Mouse (Mus musculus) kidney, embryonic 16.5 days (tissue): ENCODE data around the gene Efna2. TPM values are rescaled to one million over a fixed set of nuclear protein-coding genes. Genes with fewer than 3 reads are reported as not detected.

Experiments
- ATAC-seq: fragments of 200-750 bp; cut with Nextera tagmentation; 2 replicates; pipeline ENCODE4 v1.8.0; 2017; ENCODE audit warnings: moderate TSS enrichment; ENCODE audit not compliant: low FRiP score, low TSS enrichment
- H3K27ac ChIP-seq: fragments of 300-500 bp; sonication (generic); 2 replicates; pipeline ENCODE4 v1.5.1; 2014; ENCODE audit warnings: low read length
- H3K27me3 ChIP-seq: fragments of 300-500 bp; sonication (generic); 2 replicates; pipeline ENCODE4 v1.6.1; 2014; ENCODE audit warnings: low read length, control low read depth, mixed read lengths; ENCODE audit not compliant: insufficient read depth
- H3K36me3 ChIP-seq: fragments of 300-500 bp; sonication (generic); 2 replicates; pipeline ENCODE4 v1.6.1; 2014; ENCODE audit warnings: low read length, control low read depth, mixed read lengths; ENCODE audit not compliant: insufficient read depth
- H3K4me1 ChIP-seq: fragments of 300-500 bp; sonication (generic); 2 replicates; pipeline ENCODE4 v1.6.1; 2014; ENCODE audit warnings: low read length, control low read depth, mixed read lengths; ENCODE audit not compliant: insufficient read depth
- H3K4me2 ChIP-seq: fragments of 300-500 bp; sonication (generic); replicated peaks from 2 replicates; pipeline ENCODE4 v1.6.1; 2014; ENCODE audit warnings: low read depth, low read length
- H3K4me3 ChIP-seq: fragments of 300-500 bp; sonication (generic); 2 replicates; pipeline ENCODE4 v1.5.1; 2014; ENCODE audit warnings: mild to moderate bottlenecking, low read length
- H3K9ac ChIP-seq: fragments of 300-500 bp; sonication (generic); replicated peaks from 2 replicates; pipeline ENCODE4 v1.6.1; 2014; ENCODE audit warnings: low read length
- H3K9me3 ChIP-seq: fragments of 300-500 bp; sonication (generic); 2 replicates; pipeline ENCODE4 v1.6.1; 2016; ENCODE audit warnings: low read length, control low read depth
- WGBS: fragments of 180-500 bp; shearing (Covaris S2); extraction: QIAGEN DNeasy Blood & Tissue Kit; methylation state at CpG from one replicate; pipeline ENCODE4 v1.1.7; 2014; 5-methylcytosine and 5-hydroxymethylcytosine counted together
- polyA plus RNA-seq: library from polyadenylated mRNA; unstranded; fragments of >200 nt; fragmentation: Nextera tagmentation; extraction: Ambion mirVana; gene quantifications from 2 replicates; pipeline ENCODE4 v1.2.1, GENCODE M21; 2015

The Efna2 gene
- polyA plus RNA-seq, 1 experiment from 2014 or later: 11.0 TPM

DNA sequence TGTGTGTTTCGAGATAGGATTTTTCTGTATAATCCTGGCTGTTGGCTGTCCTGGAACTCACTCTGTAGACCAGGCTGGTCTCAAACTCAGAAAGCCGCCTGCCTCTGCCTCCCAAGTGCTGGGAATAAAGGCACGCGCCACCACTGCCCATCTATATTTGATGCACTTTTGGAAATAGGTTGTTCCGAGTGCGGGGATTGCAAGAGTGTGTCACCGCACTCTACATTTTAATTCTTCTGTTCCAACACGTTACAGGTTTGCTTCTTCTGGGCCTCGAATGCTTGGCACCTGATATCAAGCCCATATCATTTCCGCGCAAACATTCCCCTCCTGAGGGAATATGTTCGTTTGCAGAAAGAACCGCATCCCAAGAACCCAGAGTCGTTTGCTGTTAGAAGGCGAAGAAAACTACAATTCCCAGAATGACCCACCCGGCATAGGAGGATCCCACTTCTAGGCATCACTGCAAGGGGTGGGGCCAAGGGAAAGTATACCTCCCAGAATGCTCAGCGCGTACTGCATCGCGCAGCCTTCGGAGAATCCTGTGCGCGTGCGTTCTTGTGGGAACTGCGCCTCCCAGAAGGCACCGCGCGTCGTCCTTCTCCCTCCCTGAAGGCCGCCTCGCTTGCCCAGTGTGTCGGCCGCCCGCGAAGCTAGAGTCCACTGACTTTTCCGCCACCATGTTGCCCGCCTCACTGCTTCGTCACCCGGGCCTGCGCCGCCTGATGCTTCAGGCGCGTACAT lies 37.3 kb upstream of the Efna2 start:
- H3K4me3 ChIP-seq: peak overlapping the region; percentile 65
- peaks cover 7% of the 10 kb centered on the region for H3K27me3 ChIP-seq
- peak overlapping the region; percentile 89 for H3K27ac ChIP-seq
- ATAC-seq: peak; percentile 89
- peaks cover 34% of the 10 kb centered on the region for H3K36me3 ChIP-seq
- H3K4me1 ChIP-seq: peaks cover 57% of the 10 kb centered on the region
- WGBS: 1% methylated on average over 43 of the region's 43 CpGs
- H3K9me3 ChIP-seq: no peaks in the 10 kb centered on the region
- H3K4me2 ChIP-seq: peak overlapping the region; percentile 85
- peak overlapping the region; percentile 96 for H3K9ac ChIP-seq

- peaks cover 57% of the 10 kb centered on the region for H3K4me1 ChIP-seq
- H3K4me2 ChIP-seq: peak overlapping the region; percentile 85
- H3K9me3 ChIP-seq: no peaks in the 10 kb centered on the region
- H3K27me3 ChIP-seq: 0 out of 2 replicates have a peak, but pooled peaks cover 2% of the 10 kb centered on the region
- H3K4me3 ChIP-seq: peak overlapping the region; percentile 65
- peak overlapping the region; percentile 89 for H3K27ac ChIP-seq
- WGBS: 0% methylated on average over 15 of the region's 15 CpGs
- peaks cover 34% of the 10 kb centered on the region for H3K36me3 ChIP-seq
- H3K9ac ChIP-seq: peak overlapping the region; percentile 96
- peak; percentile 1; the same call in 1 of the 2 replicates for ATAC-seq
These were observed 36.8 kb upstream of the Efna2 start for GRCm38 (mm10) chr10:80142530-80142925.

DNA sequence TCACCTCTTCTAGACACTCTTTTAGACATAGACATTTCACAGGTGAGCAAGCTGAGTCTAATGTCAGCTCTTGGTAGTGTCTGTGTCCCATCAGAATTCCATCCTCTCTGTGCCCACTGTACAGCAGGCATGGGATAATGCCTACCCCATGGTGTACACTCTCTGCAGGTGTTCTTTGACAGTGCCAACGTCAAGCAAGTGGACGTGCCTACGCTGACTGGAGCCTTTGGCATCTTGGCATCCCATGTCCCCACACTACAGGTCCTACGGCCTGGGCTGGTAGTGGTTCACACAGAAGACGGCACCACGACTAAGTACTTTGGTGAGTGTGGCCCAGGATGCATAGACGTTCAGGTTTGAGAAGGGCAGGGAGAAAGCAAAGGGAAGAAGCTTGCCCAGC lies 35.6 kb upstream of the Efna2 start:
- Histone ChIP-seq H3K4me1 (peaks cover 52% of the 10 kb centered on the region), H3K4me3 (0 out of 2 replicates have a peak overlapping the region, but pooled peaks have one; percentile 65), H3K36me3 (peaks cover 34% of the 10 kb centered on the region), H3K9me3 (no peaks in the 10 kb centered on the region), H3K27me3 (0 out of 2 replicates have a peak, but pooled peaks cover 2% of the 10 kb centered on the region), H3K4me2 (peak overlapping the region; percentile 85; the same call in 1 of the 2 replicates), H3K9ac (no peak overlapping the region), H3K27ac (no peak overlapping the region)
- WGBS: 95% methylated on average over 7 of the region's 7 CpGs
- no peak for ATAC-seq

GRCm38 (mm10) chr10:80144159-80144558 lies 35.1 kb upstream of the Efna2 start:
- no peak overlapping the region for H3K4me2 ChIP-seq

DNA sequence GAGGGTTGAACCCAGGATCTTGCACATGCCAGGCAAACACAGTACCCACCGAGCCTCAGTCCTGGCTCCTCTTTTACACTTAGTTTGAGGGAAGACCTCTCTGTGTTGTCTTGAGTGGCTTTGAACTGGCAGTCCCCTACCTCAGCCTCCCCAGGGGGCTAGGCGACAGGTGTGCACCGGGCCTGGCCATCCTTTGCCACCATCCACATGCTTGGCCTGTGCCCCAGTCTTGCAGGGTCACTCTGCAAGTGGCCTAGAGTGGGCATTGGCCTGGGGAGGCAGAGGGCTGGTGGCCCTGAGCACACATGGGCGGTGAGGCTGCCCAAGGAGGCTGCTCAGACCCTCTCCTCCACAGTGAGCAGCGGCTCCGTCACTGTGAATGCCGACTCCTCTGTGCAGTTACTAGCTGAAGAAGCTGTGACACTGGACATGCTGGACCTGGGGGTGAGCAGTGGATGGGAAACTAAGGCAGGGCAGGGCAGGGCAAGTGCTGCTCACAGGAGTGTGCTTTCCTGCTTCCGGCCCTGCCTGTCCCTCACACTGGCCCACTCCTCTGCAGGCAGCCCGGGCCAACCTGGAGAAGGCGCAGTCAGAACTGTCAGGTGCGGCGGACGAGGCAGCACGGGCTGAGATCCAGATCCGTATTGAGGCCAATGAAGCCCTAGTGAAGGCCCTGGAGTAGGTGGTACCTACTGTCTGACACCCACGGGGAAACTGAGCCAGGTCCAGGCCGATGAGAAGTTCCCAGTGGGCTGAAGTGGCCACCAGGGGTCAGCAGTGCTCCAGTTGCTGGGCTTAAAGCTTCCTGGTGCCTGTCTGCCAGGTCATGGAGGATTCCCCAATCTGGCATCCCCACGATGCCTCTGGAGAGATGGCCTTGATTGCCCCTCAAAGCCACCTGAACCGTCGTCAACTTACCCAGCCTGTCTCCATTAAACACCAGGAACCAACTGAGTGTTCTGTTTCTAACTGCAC lies 34.1 kb upstream of the Efna2 start:
- H3K36me3 ChIP-seq: peaks cover 38% of the 10 kb centered on the region
- no peaks in the 10 kb centered on the region for H3K9me3 ChIP-seq
- H3K4me1 ChIP-seq: peaks cover 46% of the 10 kb centered on the region
- 71% methylated on average over 20 of the region's 20 CpGs for WGBS
- no peak overlapping the region for H3K4me2 ChIP-seq
- no peaks in the 10 kb centered on the region for H3K27me3 ChIP-seq
- no peak overlapping the region for H3K27ac ChIP-seq
- 0 out of 2 replicates have a peak overlapping the region, but pooled peaks have one; percentile 1 for H3K4me3 ChIP-seq
- H3K9ac ChIP-seq: no peak overlapping the region
- ATAC-seq: no peak

More at GRCm38 (mm10) chr10:80144159-80144558, 35.1 kb upstream of the Efna2 start:
- H3K36me3 ChIP-seq: peaks cover 34% of the 10 kb centered on the region
- peaks cover 52% of the 10 kb centered on the region for H3K4me1 ChIP-seq
- 91% methylated on average over 12 of the region's 12 CpGs for WGBS
- no peak overlapping the region for H3K9ac ChIP-seq
- no peaks in the 10 kb centered on the region for H3K9me3 ChIP-seq
- no peak for ATAC-seq
- H3K27ac ChIP-seq: no peak overlapping the region
- 0 out of 2 replicates have a peak, but pooled peaks cover 2% of the 10 kb centered on the region for H3K27me3 ChIP-seq
- no peak overlapping the region for H3K4me3 ChIP-seq

DNA sequence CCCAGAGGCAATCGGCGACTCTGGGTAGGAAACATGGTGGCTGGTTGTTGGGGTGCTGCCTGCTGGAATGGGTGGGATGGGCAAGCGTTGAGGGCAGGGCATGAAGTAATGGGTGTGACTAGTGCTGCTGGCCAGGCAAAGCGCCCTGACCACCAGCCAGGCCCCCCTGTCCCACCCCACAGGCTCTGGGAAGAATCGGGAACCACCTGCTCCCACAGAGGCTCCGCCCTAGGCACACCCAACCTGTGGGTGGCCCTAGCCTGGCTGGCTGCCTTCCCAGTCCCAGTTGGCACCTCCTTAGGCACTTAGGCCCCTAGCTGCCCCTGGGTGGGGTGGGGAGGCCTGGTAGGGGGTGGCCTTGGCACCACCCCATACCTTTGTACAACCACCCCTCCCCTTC lies 33.4 kb upstream of the Efna2 start:
- ATAC-seq: no peak
- Histone ChIP-seq H3K4me1 (peaks cover 46% of the 10 kb centered on the region), H3K27ac (0 out of 2 replicates have a peak overlapping the region, but pooled peaks have one; percentile 69), H3K9ac (no peak overlapping the region), H3K9me3 (no peaks in the 10 kb centered on the region), H3K36me3 (peaks cover 39% of the 10 kb centered on the region), H3K27me3 (no peaks in the 10 kb centered on the region), H3K4me3 (no peak overlapping the region), H3K4me2 (no peak overlapping the region)
- WGBS: 84% methylated on average over 6 of the region's 6 CpGs

- H3K9me3 ChIP-seq: no peaks in the 10 kb centered on the region
- H3K4me3 ChIP-seq: no peak overlapping the region
- no peak overlapping the region for H3K4me2 ChIP-seq
- H3K4me1 ChIP-seq: peaks cover 39% of the 10 kb centered on the region
- H3K9ac ChIP-seq: peak overlapping the region; percentile 16; the same call in 1 of the 2 replicates
- no peaks in the 10 kb centered on the region for H3K27me3 ChIP-seq
- no peak for ATAC-seq
- H3K36me3 ChIP-seq: peaks cover 42% of the 10 kb centered on the region
- peak overlapping the region; percentile 69 for H3K27ac ChIP-seq
- 65% methylated on average over 4 of the region's 4 CpGs for WGBS
These were observed 32.7 kb upstream of the Efna2 start for GRCm38 (mm10) chr10:80146568-80147011.

- Histone ChIP-seq H3K27ac (peak overlapping the region; percentile 99), H3K4me1 (peaks cover 41% of the 10 kb centered on the region), H3K27me3 (no peaks in the 10 kb centered on the region), H3K36me3 (peaks cover 47% of the 10 kb centered on the region), H3K9me3 (no peaks in the 10 kb centered on the region), H3K9ac (peak overlapping the region; percentile 97), H3K4me2 (peak overlapping the region; percentile 69), H3K4me3 (peak overlapping the region; percentile 98)
- 69% methylated on average over 5 of the region's 5 CpGs for WGBS
- ATAC-seq: no peak
These were observed 32.0 kb upstream of the Efna2 start for GRCm38 (mm10) chr10:80147146-80147718.
